Mouse (Mus musculus) cerebral cortex, adult 2 months (tissue): ENCODE data around the gene Ap2b1.

ENCODE experiments used
- WGBS: fragments of 180-500 bp; shearing (Covaris S2); methylation state at CpG from one replicate; pipeline ENCODE4 v1.1.7; 2018; 5-methylcytosine and 5-hydroxymethylcytosine counted together

Ap2b1 gene

DNA sequence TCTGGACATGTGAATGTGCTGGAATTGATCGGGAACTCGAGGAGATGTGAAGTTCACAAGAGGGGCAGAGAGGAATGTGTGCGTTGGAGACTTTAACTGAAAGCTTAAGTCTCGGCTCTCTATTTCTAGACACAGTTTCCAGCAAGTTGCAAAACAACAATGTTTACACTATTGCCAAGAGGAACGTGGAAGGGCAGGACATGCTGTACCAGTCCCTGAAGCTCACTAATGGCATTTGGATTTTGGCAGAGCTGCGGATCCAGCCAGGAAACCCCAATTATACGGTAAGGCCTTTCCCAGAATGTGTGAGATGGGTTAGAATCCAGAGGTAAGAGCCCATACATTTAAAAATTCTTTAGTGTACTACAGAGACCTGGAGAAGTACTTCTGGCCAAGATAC is 98.8 kb downstream of the Ap2b1 start:
- 75% methylated on average over 7 of the region's 7 CpGs for WGBS

- WGBS: 69% methylated on average over 5 of the region's 5 CpGs
Measured at GRCm38 (mm10) chr11:83398724-83399123, 99.9 kb downstream of the Ap2b1 start.

- WGBS: 66% methylated on average over 7 of the region's 7 CpGs
Measured at GRCm38 (mm10) chr11:83403787-83404186, 105.0 kb downstream of the Ap2b1 start.

- WGBS: 41% methylated on average over 3 of the region's 3 CpGs
Measured at GRCm38 (mm10) chr11:83406391-83406790, 107.6 kb downstream of the Ap2b1 start.

- 47% methylated on average over 8 of the region's 8 CpGs for WGBS
Measured at GRCm38 (mm10) chr11:83408242-83408641, 109.4 kb downstream of the Ap2b1 start.

DNA sequence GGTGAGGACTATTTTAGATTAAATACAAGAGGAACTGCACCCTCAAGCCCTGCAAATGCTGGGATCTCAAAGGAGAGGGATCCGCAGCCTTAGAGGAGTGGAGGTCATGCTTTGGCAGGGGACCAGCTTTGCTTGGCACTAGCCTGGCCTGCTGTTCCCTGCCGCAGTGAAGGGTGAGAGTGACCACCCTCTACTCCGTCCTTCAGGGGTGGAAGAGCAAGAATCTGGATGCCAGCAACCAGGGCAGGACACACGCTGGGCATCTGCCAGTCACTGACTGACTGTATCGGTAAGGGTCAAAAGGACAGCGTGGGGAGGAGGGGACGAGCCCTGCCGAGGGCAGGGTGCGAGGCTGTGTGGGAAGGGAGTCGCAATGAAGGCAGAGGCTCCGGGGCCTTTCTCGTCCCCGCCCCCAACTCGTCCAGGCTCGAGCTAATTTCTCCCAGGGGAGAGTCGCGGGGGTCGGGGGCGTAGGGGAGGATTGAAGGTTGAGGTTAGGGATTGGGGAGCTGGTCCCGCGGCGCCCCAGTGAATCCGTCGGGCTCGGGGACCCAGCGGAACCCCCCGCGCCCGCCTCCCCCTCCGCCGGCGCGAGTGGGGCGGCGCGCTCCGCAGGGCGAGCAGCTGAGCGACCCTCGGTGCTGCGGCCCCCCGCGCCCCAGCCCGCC is 110.4 kb downstream of the Ap2b1 start, which contains the start of gene Rasl10b:
Gene Rasl10b, plus strand, starts transcription at position 51 of the 668 bp plus-strand sequence.
- 2% methylated on average over 37 of the region's 44 CpGs for WGBS

DNA sequence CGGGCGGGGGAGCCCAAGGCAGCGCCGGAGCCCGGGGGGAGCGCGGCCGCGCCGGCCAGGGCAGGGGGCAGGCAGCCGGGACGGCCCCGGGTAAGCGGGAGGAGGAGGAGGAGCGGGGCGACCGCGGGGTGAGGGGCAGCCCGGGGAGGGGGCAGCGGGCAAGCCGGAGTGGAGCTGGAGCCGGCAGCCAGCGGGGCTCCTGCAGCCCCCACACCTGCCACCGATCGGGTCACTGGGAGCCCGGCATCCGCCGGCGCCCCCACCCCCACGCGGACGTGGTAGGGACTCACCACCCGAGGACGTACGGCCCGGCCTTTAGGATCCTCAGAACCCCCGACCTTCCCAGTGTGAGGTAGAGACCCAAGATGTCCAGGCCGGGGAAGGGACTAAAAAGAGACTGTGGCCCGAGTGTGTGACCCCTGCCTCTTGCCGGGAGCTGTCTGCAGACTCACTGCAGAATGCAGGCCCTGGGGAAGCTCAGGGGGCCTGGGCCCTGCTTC is 111.0 kb downstream of the Ap2b1 start:
- 3% methylated on average over 39 of the region's 40 CpGs for WGBS

DNA sequence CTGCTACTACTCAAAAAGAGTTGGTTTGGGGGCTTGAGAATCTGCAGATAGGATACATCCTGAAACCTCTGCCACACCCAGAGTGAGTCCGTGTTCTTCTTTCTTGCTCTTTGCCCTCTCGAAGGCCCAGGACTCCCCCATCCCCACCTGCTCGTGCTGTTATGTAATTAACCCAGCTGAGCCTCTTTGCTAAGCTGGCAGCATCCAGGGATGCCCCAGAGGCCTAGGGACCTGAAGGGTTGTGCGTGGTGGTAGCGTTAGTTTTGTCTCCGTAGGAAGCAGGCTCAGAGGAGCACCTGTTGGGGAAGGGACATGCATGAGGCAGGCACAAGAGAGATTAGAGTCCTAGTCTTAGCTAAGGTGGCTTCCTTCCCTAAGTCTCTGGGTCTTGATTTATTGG is 111.7 kb downstream of the Ap2b1 start:
- WGBS: 38% methylated on average over 6 of the region's 6 CpGs

GRCm38 (mm10) chr11:83417080-83417479 is 118.3 kb downstream of the Ap2b1 start:
- 34% methylated on average over 5 of the region's 5 CpGs for WGBS

GRCm38 (mm10) chr11:83417708-83418107 is 118.9 kb downstream of the Ap2b1 start:
- WGBS: 48% methylated on average over 7 of the region's 7 CpGs

GRCm38 (mm10) chr11:83418566-83418965 is 119.7 kb downstream of the Ap2b1 start:
- WGBS: 4% methylated on average over 38 of the region's 38 CpGs

DNA sequence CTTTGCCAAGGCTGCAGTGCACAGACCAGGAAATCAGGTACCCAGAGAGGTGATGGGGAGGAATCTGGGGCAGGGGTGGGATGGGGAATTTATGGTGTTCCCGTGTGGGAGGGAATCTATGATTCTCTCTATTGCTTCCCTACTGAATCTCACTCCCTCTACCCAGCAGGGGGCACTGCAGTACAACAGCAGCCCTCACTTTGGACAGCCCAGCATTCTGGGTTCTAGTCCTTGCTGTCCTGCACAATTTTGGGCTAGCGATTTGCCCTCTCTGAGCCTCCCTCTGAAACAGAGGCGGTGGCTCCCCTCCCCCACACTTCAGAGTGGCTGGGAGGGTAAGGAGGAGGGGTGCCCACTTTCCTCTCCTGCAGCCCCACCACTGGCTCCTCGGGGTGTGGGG is 121.5 kb downstream of the Ap2b1 start:
- WGBS: 33% methylated on average over 4 of the region's 4 CpGs

DNA sequence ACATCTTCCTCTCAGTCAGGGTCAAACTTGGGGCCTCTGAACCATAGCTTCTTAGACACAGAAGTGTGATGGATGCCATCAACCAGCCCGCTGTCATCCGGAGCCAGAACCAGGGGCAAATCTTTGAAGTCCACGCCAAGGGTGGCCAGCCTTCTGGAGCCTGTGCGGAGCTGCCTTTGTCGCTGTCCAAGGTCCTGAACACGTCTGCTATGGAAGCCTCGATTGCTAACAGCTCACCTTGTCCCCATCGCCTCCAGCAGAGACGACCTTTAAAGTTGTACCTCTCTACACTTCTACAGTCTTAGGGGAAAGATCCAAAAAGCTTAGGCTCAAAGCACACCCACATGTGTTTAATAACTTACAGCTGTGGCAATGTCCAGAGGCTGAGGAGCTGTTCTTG is 122.5 kb downstream of the Ap2b1 start:
- 48% methylated on average over 9 of the region's 9 CpGs for WGBS

DNA sequence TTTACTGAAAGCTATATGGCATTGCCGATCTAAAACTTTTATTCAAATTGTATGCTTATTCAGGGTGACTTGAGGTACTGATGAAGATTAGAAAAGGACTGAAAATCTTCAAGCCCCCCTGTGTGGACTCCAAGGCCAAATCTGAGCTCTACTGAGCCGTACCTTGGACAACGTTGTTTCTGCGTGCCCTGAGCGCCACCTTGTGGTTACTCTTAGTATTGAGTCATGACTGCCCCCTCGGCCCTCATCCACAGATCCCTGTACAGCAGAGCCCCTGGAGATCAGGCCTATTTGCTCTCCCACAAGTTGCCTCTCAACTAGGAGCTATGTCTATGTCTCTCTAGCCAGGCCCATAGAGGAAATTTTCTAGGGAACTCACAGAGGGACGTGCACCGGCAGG is 125.9 kb downstream of the Ap2b1 start:
- 7% methylated on average over 8 of the region's 8 CpGs for WGBS

DNA sequence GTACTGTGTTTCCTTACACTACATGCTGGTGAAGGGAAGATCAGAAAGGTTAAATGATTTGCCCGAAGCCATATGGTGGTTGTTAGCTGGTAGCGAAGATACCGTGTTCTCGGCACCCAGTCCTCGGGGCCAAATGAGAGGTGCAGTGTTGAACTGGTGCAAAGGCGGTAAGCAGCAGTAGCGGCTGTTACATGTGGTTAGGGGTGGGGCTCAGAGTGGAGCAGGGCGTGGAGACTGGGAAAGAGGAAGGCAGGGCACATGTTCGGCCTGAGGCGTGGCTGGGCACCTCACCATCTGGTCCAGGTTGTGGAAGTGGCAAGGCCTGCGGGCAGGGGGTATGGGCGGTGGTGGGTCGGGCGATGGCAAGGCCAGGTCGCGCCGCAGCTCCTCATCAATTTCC is 128.1 kb downstream of the Ap2b1 start:
- 48% methylated on average over 17 of the region's 17 CpGs for WGBS

- WGBS: 71% methylated on average over 5 of the region's 5 CpGs
Measured at GRCm38 (mm10) chr11:83429355-83429754, 130.5 kb downstream of the Ap2b1 start, which contains the start of gene Gas2l2. Gene Gas2l2 (minus strand): TSS chr11:83429455.

DNA sequence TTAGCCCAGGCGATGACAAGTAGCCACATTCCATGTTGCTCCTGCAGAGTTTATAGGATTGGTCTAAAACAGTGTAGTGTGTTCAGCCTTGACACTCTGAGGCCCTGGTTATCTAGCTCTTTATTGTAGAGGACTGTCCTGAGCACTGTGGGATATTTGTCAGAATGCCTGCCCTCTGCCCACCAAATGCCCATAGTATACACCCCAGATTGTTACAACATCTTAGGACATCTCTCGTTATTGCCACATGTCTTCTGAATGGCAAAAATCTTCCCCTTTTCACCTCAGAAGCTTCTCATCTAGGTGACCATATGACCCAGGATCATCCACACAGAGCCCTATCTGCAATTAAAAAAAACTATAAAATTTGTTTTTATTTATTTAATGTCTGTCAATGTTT is 133.7 kb downstream of the Ap2b1 start:
- 94% methylated on average over 2 of the region's 2 CpGs for WGBS

DNA sequence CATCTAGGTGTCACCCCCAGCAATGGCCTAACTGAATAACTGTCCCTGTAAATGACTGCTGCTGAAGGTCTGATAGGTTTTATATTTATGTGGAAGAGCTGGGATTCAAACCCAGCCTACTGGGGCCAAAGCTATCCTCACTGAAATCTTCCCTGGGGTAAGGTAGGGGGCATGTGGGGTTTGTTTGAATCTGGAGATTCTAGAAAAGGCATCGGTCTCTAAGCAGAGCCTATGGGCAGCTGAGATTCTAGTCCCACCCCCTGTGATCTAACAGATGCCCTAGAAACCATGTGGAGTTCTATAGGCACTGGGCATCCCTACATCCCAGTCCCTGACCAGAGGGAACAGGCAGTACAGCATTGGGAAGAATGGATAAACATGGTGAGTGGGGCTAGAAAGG is 138.6 kb downstream of the Ap2b1 start, which contains the start of gene 1700020L24Rik:
Gene 1700020L24Rik, plus strand, starts transcription at position 301 of the 400 bp plus-strand sequence.
- 100% methylated on average over 1 of the region's 1 CpGs for WGBS

DNA sequence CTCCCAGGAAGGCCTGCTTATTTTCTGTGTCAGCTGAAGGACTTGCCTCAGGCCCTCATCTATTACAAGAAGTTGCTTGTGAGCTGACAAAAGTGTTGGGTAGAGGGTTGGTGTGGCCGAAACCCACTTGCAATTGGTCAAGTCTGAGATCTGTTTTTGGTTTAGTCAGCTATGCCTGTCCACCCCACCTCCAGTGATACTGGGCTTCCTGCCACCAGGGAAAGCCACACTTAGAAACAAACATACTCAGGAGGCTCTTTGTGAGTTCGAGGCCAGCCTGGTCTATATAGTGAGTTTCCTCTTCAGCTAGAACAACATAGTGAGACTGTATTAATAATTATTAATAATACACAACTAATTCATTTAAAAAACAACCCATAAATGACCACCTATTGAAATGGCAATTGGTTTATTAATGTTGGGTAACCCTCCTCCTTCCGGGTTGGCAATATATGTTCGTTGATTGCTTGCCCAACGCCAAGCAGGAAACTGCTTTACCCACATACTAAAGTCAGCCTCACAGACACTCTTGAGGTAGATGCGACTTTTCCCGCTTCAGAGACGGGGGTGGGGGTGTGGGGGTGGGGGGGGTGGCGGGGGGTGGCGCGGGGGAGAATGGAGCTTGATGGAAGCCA is 140.7 kb downstream of the Ap2b1 start:
- 24% methylated on average over 11 of the region's 11 CpGs for WGBS

DNA sequence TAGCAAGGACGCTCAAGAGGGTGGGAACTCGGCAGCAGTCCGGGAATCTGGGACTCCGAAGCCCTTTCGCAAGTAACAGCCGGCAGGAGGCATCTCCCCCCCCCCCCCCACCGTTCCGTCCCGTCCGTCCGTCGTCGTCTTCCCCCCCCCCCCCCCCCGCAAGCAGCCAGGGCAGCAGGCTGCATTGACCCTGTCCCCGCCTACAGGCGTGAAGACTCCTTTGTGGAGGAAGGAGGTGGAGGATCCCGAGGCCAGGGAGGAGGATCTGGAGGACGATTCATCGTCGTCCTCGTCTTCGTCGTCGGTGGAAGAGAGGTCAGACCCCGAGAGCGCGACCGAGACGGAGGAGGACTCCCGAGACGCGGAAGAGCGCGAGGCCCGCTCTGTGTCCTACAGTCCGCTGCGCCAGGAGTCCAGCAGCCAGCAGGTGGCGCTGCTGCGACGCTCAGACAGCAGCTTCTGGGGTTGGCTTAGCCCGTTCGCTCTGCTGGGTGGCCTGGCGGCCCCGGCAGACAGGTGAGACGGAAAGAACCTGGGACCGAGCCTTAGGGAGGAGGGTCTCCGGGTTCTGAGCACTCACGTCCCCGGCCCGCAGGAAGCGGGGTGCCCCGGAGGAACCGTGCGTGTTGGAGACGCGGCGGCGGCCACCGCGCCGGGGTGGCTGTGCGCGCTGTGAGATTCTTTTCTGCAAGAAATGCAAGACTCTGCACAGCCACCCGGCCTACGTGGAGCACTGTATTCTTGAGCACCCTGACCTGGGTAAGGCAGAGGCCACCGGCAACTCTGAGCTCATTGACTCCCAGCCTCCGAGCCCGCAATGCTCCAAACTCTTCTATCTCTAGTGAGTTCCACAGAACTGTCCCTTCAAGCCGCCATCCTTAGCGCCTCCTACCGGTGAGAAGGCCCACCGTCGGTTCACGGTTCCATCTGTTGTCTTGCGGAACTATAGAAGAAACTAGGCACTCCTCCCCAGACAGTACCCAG is 141.5 kb downstream of the Ap2b1 start:
- under 1% methylated on average over 67 of the region's 75 CpGs for WGBS

DNA sequence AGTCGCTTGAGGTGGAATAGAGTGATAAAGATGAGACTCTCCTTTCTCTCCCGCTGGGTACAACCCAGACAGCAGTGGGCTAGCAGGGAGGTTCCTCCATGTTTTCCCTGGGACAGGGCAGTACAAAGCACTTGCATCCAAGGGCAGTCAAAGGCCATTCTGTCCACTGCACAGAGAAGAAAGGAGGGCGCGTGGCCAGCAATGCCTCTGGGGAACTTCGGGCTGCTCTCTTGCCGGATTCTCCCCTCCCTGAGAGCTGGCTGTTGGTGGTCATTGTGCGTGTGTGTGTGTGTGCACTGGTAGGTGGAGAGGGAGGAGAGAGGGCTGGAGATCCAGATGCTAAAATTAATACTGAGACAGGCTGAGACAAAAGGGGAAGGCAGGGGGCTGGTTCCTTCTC is 142.4 kb downstream of the Ap2b1 start:
- WGBS: 43% methylated on average over 7 of the region's 7 CpGs
